ENCODE assay signal across 22 mouse cellular contexts in the genomic region with DNA sequence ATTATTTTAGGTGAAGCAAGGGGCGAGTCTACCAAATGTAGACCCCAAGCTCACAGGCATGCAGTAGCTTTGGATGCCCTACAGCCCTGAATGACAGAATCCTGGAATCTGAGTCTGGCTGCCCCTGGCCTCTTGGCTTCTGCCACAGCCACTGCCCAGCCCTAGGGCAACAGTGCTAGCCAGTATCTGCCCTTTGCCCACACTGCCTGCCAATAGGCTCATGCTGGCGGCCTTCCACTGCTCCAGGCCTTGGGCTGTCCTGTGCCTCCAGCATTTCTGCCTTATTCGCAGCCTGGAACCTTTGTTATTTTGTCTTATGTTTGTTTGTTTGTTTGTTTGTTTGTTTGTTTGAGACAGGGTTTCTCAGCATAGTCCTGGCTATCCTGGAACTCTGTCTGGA. TPM values are rescaled to one million over a fixed set of nuclear protein-coding genes. Genes with fewer than 3 reads are reported as not detected.
DNase-seq lines count a peak whose midpoint lies in the region; ATAC-seq lines count a peak whose summit lies in the region.
"Had no signal": no experiment of that assay in that cellular context is flagged by ENCODE, and none has a peak within 500 bp of the region (broad histone marks: within the 10 kb centered on the region; RNA-seq: fewer than 3 reads in every experiment).

No protein-coding gene starts in this region.

- intact Hi-C loops in gastrocnemius, postnatal 14 days (cut with DNase I; ENCODE audit: low total_unique reads), result no loop called here

- ATAC-seq in hindbrain, embryonic 14.5 days (ENCODE audit: low FRiP score), result no peak
- no peak for ATAC-seq in hindbrain, embryonic 16.5 days
- ATAC-seq: activated CD4-positive, CD25-positive, alpha-beta regulatory T cell, adult 4 months; forebrain, embryonic 15.5 days; inflammation-experienced regulatory T-cells, adult 6 months had no signal

- H3K4me3 ChIP-seq in hindbrain, embryonic 14.5 days (replicated peaks; ENCODE audit: low read length), result no peak overlapping the region
- no peak overlapping the region for H3K4me3 ChIP-seq in hindbrain, embryonic 16.5 days (ENCODE audit: low read length)
- H3K4me3 ChIP-seq: forebrain, embryonic 15.5 days; heart, embryonic 12.5 days; hindbrain, embryonic 12.5 days; limb, embryonic 13.5 days; liver, embryonic 13.5 days; midbrain, embryonic 12.5 days had no signal

- no peaks in the 10 kb centered on the region for H3K4me1 ChIP-seq in hindbrain, embryonic 14.5 days (replicated peaks; ENCODE audit: control insufficient read depth, insufficient read depth, low read length)
- H3K4me1 ChIP-seq in hindbrain, embryonic 16.5 days (ENCODE audit: control insufficient read depth, insufficient read depth, low read depth, low read length), result no peaks in the 10 kb centered on the region
- H3K4me1 ChIP-seq: forebrain, embryonic 15.5 days; heart, embryonic 12.5 days; hindbrain, embryonic 12.5 days; limb, embryonic 13.5 days; liver, embryonic 13.5 days; midbrain, embryonic 12.5 days had no signal

- no peaks in the 10 kb centered on the region for H3K9me3 ChIP-seq in hindbrain, embryonic 14.5 days (ENCODE audit: control insufficient read depth, low read length)
- H3K9me3 ChIP-seq in hindbrain, embryonic 16.5 days (ENCODE audit: control insufficient read depth, low read length), result no peaks in the 10 kb centered on the region
- H3K9me3 ChIP-seq: forebrain, embryonic 15.5 days; heart, embryonic 12.5 days; hindbrain, embryonic 12.5 days; limb, embryonic 13.5 days; liver, embryonic 13.5 days; midbrain, embryonic 12.5 days had no signal

- 96% methylated on average over 3 of the region's 3 CpGs for WGBS in hindbrain, embryonic 14.5 days
- WGBS in hindbrain, embryonic 16.5 days, result 88% methylated on average over 3 of the region's 3 CpGs

- H3K27ac ChIP-seq in hindbrain, embryonic 14.5 days, result no peak overlapping the region
- no peak overlapping the region for H3K27ac ChIP-seq in hindbrain, embryonic 16.5 days (ENCODE audit: low read depth, low read length)
- H3K27ac ChIP-seq: forebrain, embryonic 15.5 days; hindbrain, embryonic 12.5 days; limb, embryonic 13.5 days; liver, embryonic 13.5 days; midbrain, embryonic 12.5 days had no signal

- H3K36me3 ChIP-seq in hindbrain, embryonic 14.5 days (replicated peaks; ENCODE audit: control insufficient read depth, insufficient read depth), result peaks cover 52% of the 10 kb centered on the region
- peaks cover 22% of the 10 kb centered on the region for H3K36me3 ChIP-seq in hindbrain, embryonic 16.5 days (ENCODE audit: control insufficient read depth, insufficient read depth, low read length)

- DNase-seq in gastrocnemius, postnatal 14 days, result peak; percentile 41
- no peak for DNase-seq in gastrocnemius, postnatal 25 days
- peak; percentile 31 for DNase-seq in ovary, postnatal 36 days (ENCODE audit: low spot score)
- DNase-seq in ovary, postnatal 14 days (ENCODE audit: low spot score), result no peak
- peak; percentile 89 for DNase-seq in kidney, adult 9 months
- no peak for DNase-seq in hindbrain, embryonic 14.5 days (ENCODE audit: low spot score)
- DNase-seq: cerebellum, adult 9-11 months; heart, postnatal 10 days; liver, embryonic 13.5 days; lung, embryonic 14.5 days; right cerebral cortex, postnatal 14 days had no signal

- no peaks in the 10 kb centered on the region for H3K27me3 ChIP-seq in hindbrain, embryonic 14.5 days (ENCODE audit: control insufficient read depth, insufficient read depth, low read length)
- no peaks in the 10 kb centered on the region for H3K27me3 ChIP-seq in hindbrain, embryonic 16.5 days (replicated peaks; ENCODE audit: control insufficient read depth, insufficient read depth, low read length)
- H3K27me3 ChIP-seq: forebrain, embryonic 15.5 days; hindbrain, embryonic 12.5 days; limb, embryonic 13.5 days; liver, embryonic 13.5 days; midbrain, embryonic 12.5 days had no signal

- no peak overlapping the region for H3K9ac ChIP-seq in hindbrain, embryonic 14.5 days
- H3K9ac ChIP-seq in hindbrain, embryonic 16.5 days (ENCODE audit: low read depth, low read length), result no peak overlapping the region
- H3K9ac ChIP-seq: forebrain, embryonic 15.5 days; heart, embryonic 12.5 days; hindbrain, embryonic 12.5 days; limb, embryonic 13.5 days; liver, embryonic 13.5 days; lung, embryonic 14.5 days; midbrain, embryonic 12.5 days had no signal

- no peak overlapping the region for H3K4me2 ChIP-seq in hindbrain, embryonic 14.5 days (replicated peaks)
- no peak overlapping the region for H3K4me2 ChIP-seq in hindbrain, embryonic 16.5 days (ENCODE audit: low read length)
- H3K4me2 ChIP-seq: forebrain, embryonic 15.5 days; heart, embryonic 12.5 days; hindbrain, embryonic 12.5 days; limb, embryonic 13.5 days; liver, embryonic 13.5 days; lung, embryonic 14.5 days; midbrain, embryonic 12.5 days had no signal

RNA-seq across cellular contexts. Expression of gene Dnph1, which starts 9.1 kb away (rescaled TPM):
- total RNA-seq in gastrocnemius, postnatal 14 days (2021), result 1 to 10 TPM; 4.8 to 6.3 TPM
- total RNA-seq in gastrocnemius, postnatal 25 days (2021), result 1 to 10 TPM; 4.5 to 5.4 TPM
- 16.0 and 16.6 TPM in 2 replicates for polyA plus RNA-seq in hindbrain, embryonic 14.5 days (2014; fragmentation: Nextera tagmentation; extraction: Ambion mirVana)
- polyA plus RNA-seq in hindbrain, embryonic 16.5 days (2015; fragmentation: Nextera tagmentation; extraction: Ambion mirVana), result 18.7 and 19.0 TPM in 2 replicates
- total RNA-seq: neutrophil, adult 5-6 weeks had no signal

RNA-seq across cellular contexts. Expression of gene Ttbk1, which starts 18.1 kb away (rescaled TPM):
- 1 to 10 TPM; 3.3 to 4.6 TPM for total RNA-seq in gastrocnemius, postnatal 14 days (2021)
- total RNA-seq in gastrocnemius, postnatal 25 days (2021), result 1 to 10 TPM in 1 of 2 experiments, under 1 TPM in 1; 0.77 to 1.4 TPM
- polyA plus RNA-seq in hindbrain, embryonic 14.5 days (2014; fragmentation: Nextera tagmentation; extraction: Ambion mirVana), result 6.5 and 7.7 TPM in 2 replicates
- 5.1 and 5.5 TPM in 2 replicates for polyA plus RNA-seq in hindbrain, embryonic 16.5 days (2015; fragmentation: Nextera tagmentation; extraction: Ambion mirVana)
- total RNA-seq: common myeloid progenitor, adult 5-6 weeks; megakaryocyte, adult 5-6 weeks had no signal

RNA-seq across cellular contexts. Expression of gene Cul9, which starts 40.6 kb away (rescaled TPM):
- total RNA-seq in gastrocnemius, postnatal 14 days (2021), result 10 to 100 TPM in 1 of 2 experiments, 1 to 10 TPM in 1; 9.5 to 11.9 TPM
- 10 to 100 TPM; 11.7 to 12.1 TPM for total RNA-seq in gastrocnemius, postnatal 25 days (2021)
- polyA plus RNA-seq in hindbrain, embryonic 14.5 days (2014; fragmentation: Nextera tagmentation; extraction: Ambion mirVana), result 14.6 and 14.7 TPM in 2 replicates
- 19.7 and 25.1 TPM in 2 replicates for polyA plus RNA-seq in hindbrain, embryonic 16.5 days (2015; fragmentation: Nextera tagmentation; extraction: Ambion mirVana)

RNA-seq across cellular contexts. Expression of gene Srf, which starts 50.4 kb away (rescaled TPM):
- total RNA-seq in gastrocnemius, postnatal 14 days (2021), result 10 to 100 TPM; 48.7 to 66.2 TPM
- 10 to 100 TPM; 64.6 to 85.8 TPM for total RNA-seq in gastrocnemius, postnatal 25 days (2021)
- polyA plus RNA-seq in hindbrain, embryonic 14.5 days (2014; fragmentation: Nextera tagmentation; extraction: Ambion mirVana), result 5.2 and 6.5 TPM in 2 replicates
- 3.5 and 3.6 TPM in 2 replicates for polyA plus RNA-seq in hindbrain, embryonic 16.5 days (2015; fragmentation: Nextera tagmentation; extraction: Ambion mirVana)

Comparison
In these comparisons a context has a peak if more than half of its experiments do, and no peak if none do; other contexts are left out.
1. DNase-seq: peak in gastrocnemius, postnatal 14 days (single experiment), ovary, postnatal 36 days (single experiment) and kidney, adult 9 months (single experiment); none in gastrocnemius, postnatal 25 days (single experiment), ovary, postnatal 14 days (single experiment) and hindbrain, embryonic 14.5 days (single experiment).